Mouse (Mus musculus) heart, adult 2 months (tissue): ENCODE measurements around the gene Phpt1.

Source experiments
- CTCF ChIP-seq: fragments of 200-600 bp; IDR thresholded peaks from 2 replicates; pipeline ENCODE4 v1.8.1; 2022; ENCODE audit warnings: antibody characterized with exemption, mild to moderate bottlenecking, moderate library complexity
- EP300 ChIP-seq: fragments of 200-500 bp; IDR thresholded peaks from 2 replicates; pipeline ENCODE4 v1.6.1; 2011; ENCODE audit warnings: low read depth, low read length, control low read depth; ENCODE audit not compliant: insufficient read depth
- POLR2A ChIP-seq: fragments of 200-500 bp; IDR thresholded peaks from 2 replicates; pipeline ENCODE4 v1.6.1; 2011; ENCODE audit warnings: mild to moderate bottlenecking, low read depth, low read length, control low read depth; ENCODE audit not compliant: insufficient read depth

- TF ChIP-seq CTCF: no peak
- no peak for TF ChIP-seq EP300
- no peak for TF ChIP-seq POLR2A
Measured at GRCm38 (mm10) chr2:25602526-25602925, 27.5 kb upstream of the Phpt1 start.
